Mouse (Mus musculus) E14TG2a.4 (cell line): ENCODE results near the gene Unc13a.

Experiments
- CTCF ChIP-seq: conservative IDR thresholded peaks from 2 replicates; pipeline ENCODE4 v1.5.1; 2014; ENCODE audit warnings: low read length
- NANOG ChIP-seq: IDR thresholded peaks from 2 replicates; pipeline ENCODE4 v1.6.1; 2014; ENCODE audit warnings: borderline replicate concordance, low read length, mixed read lengths
- POU5F1 ChIP-seq: IDR thresholded peaks from 2 replicates; pipeline ENCODE4 v1.6.1; 2014; ENCODE audit warnings: low read length, borderline replicate concordance

DNA sequence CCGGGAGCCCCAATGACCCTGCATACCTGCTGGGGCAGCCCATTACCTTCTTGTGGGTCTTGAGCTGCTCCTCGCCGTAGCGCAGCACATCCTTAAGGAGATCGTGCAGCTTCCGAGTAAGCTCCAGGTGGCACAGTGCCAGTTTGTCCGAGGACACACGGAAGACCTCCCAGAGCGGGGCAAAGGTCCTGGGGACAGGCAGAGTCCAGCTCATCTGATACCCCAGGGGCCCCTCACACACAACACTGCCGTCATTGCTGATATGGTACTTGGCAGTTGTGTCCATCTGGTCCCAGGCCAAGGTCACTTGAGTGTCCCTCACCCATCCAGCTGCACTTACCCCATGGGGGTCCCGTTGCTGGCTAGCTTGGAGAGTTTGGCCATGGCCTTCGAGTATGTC is 45.5 kb upstream of the Unc13a start:
- TF ChIP-seq CTCF (no peak), POU5F1 (no peak), NANOG (no peak)
